Mouse (Mus musculus): ENCODE measurements around the gene Olfr1504. TPM values are rescaled to one million over a fixed set of nuclear protein-coding genes. Genes with fewer than 3 reads are reported as not detected.
"Not testable (repeated sequence)": the region's sequence is repeated elsewhere in the genome, so short reads cannot be mapped to it uniquely, and the experiment has no call there.

Gene Olfr1504
- total RNA-seq (2021): not detected
- long read RNA-seq, experiment 1: 0 reads
- long read RNA-seq, experiment 2: 0 reads

GRCm38 (mm10) chr19:13897828-13898227 lies at the start of gene Olfr1504:
TSS of gene Olfr1504 (minus strand) at chr19:13897928.
- no peak for DNase-seq (ENCODE audit: low spot score in 2 of 2)

- no peak for DNase-seq (ENCODE audit: low spot score in 2 of 2)
Observed at GRCm38 (mm10) chr19:13913230-13913629, 15.5 kb upstream of the Olfr1504 start, which contains the start of gene Olfr1505. TSS of gene Olfr1505 (plus strand) at chr19:13913530.

GRCm38 (mm10) chr19:13861495-13861894 lies 36.2 kb downstream of the Olfr1504 start, which contains the start of gene Olfr1502:
TSS of gene Olfr1502 (plus strand) at chr19:13861795.
- DNase-seq (ENCODE audit: low spot score in 2 of 2): no peak

- not testable (repeated sequence) for DNase-seq (ENCODE audit: low spot score in 2 of 2)
Observed at GRCm38 (mm10) chr19:13850592-13850991, 47.1 kb downstream of the Olfr1504 start, which contains the start of gene Olfr1501. TSS of gene Olfr1501 (minus strand) at chr19:13850692.

Other genes with a start within 250 kb of the Olfr1504 start
- gene Olfr1490, start 246.8 kb downstream of the Olfr1504 start, total RNA-seq (2021): not detected
- not detected for gene Olfr1491, start 200.7 kb downstream of the Olfr1504 start, total RNA-seq (2021)
- not detected for gene Olfr1493-ps1, start 174.7 kb downstream of the Olfr1504 start, total RNA-seq (2021)
- gene Olfr1494, start 158.2 kb downstream of the Olfr1504 start, total RNA-seq (2021): not detected
- not detected for gene Olfr1495, start 133.3 kb downstream of the Olfr1504 start, total RNA-seq (2021)
- not detected for gene Olfr1496, start 120.0 kb downstream of the Olfr1504 start, total RNA-seq (2021)
- gene Olfr1497, start 99.7 kb downstream of the Olfr1504 start, total RNA-seq (2021): not detected
- gene Olfr1499, start 78.5 kb downstream of the Olfr1504 start, total RNA-seq (2021): not detected
- not detected for gene Olfr1500, start 67.4 kb downstream of the Olfr1504 start, total RNA-seq (2021)
- gene Olfr1501, start 47.2 kb downstream of the Olfr1504 start, total RNA-seq (2021): not detected
- gene Olfr1502, start 36.1 kb downstream of the Olfr1504 start, total RNA-seq (2021): not detected
- gene Olfr1505, start 15.6 kb upstream of the Olfr1504 start, total RNA-seq (2021): not detected